Mouse (Mus musculus): Measurements from ENCODE around the gene Socs4.

Socs4 gene

DNA sequence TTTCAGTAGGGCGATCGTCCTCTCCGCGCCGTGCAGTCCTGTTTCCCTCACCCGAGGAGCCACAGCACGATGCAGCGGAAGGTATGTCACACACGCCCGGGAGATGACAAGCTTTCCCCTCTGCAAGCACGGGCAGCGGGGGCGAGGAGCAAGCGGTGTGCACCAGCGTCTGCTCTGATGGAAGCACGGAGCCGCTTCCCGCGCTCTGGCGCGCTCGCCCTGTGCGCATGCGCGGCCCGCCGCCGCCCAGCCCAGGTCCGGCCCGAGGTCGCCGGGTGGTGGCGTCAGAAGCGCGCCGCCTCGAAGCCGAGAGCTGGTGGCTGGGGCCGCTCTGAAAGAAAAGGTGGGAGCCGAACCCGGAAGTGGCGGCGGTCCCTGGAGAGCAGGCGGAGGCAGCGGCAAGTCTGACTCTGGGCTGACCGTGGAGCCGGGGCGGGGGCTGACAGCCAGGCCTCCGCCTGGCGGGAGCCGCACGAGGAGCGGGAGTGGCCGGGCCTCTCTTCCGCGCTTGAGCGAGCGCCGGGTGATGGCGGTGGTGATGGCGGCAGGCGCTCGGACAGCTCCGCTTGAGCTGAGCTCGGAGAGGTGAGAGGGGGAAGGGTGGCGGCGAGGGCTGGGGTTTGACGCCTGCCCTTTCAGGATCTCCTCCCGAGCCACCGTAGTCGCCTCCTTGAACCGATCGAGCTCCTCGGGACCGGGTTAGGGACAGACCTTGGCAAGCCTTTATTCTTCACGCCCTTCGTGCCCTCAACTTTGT is at the start of gene Socs4, which contains the start of gene Wdhd1:
Gene Socs4 (plus strand): TSS at position 295 of the 757 bp plus-strand sequence.
Gene Wdhd1 (minus strand): TSS at position 221 of the 757 bp plus-strand sequence.
- peak; percentile 84 for DNase-seq (ENCODE audit: low read depth, low spot score)

DNA sequence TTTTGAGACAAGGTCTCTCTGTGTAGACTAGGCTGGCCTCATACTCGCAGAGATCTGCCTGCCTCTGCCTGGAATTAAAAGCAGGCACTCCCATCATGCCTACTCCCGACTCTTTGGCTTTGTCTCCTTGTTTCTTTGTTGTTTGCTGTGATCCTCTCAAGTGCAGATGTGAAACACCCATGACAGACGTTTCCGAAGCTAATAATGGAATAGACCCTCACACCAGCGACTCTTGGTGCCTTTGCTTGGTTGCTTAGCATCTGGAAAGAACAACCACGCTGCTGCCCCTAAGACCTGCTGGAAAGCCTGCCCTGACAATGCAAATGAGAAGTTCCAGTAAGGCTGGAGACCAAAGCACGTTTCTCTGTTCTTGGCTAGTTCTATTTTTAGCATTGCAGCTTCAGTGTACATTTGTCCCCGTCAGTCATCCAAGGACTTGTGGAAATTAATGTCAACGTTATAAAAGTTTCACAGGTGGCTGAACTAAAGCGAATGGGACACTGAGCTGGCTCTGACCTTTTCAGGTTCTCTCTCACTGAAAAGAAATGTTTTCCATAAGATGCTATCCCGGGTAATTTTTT is 46.8 kb upstream of the Socs4 start:
- no peak for DNase-seq (ENCODE audit: low read depth, low spot score)

DNA sequence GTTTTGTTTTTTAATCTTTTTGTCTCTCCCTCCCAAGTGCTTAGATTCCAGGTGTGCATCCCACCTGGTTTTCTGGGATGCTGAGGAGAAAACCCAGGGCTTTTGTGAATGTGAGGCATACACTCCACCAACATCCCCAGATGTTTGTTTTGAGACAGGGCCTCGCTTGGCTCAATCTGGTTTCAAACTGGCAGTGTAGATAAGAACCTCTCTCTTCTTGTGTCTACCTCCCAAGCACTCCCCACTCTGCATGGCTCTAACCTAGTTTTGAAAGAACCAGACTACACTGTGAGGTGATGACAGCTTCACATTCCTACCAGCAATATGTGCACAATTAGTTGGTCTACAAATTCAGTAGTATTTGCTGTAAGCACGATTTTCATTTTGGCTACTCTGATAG is 43.1 kb upstream of the Socs4 start:
- peak; percentile 16 for DNase-seq (ENCODE audit: low read depth, low spot score)

DNA sequence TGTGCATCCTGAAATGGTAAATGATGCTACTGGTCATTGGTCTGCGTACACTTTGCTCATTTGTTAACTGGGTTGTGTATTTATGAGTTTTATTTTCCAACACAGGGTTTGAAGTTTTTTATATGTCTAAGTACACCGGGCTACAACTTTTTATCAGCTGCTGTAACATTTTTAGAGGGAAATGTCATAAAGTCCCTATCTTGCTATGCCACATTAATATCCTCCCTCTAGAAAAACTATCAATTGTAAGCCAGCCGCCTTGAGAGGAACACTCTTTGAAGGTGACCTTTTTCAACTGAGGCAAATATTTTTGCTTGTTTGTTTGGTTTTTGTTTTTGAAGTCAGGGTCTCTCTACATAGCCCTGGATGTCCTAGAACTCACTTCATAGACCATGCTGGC is 42.7 kb upstream of the Socs4 start:
- DNase-seq (ENCODE audit: low read depth, low spot score): no peak

DNA sequence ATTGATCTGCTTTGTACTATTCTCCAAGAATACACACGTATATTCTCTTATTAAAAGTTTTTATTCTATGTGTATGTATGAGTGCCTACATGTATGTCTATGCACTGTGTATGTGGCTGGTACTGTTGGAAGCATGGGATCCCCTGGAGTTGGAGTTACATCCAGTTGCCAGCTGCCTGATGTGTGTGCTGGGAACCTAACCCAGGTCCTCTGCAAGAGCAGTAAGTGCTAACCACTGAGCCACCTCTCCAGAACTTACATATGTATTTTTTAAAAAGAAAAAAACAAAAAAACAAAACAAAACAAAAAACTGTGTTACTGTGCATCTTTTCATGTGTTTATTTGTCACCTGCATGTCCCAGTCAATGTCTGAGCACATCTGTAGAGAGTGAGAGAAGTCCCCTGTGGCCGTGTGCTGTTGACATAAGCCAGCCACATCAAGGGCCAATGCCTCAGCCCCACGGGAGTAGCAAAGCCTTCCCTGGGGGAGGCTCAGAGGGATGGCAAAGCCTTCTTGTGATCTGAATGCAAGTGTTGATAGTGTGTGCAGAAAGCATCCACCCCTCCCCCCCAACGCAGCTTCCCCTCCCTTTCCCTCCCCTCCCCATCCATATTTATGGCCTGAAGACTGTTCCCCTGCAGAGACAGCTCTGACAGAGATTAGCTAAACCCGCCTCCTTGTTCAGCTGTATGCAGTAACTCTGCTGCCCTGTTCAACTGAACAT is 42.0 kb upstream of the Socs4 start:
- DNase-seq (ENCODE audit: low read depth, low spot score): no peak

DNA sequence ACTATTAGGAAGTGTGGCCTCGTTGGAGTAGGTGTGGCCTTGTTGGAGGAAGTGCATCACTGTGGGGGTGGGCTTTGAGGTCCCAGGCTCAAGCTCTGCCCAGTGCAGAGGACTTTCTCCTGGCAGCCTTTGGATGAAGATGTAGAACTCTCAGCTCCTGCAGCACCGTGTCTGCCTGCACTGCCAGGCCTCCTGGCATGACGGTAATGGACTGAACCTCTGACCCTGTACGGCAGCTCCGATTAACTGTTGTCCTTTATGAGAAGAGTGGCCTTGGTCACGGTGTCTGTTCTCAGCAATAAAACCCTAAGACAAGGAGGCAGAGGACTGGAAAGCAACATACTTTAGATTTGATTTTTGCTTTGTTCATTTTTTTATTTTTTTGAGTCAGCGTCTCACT is 40.2 kb upstream of the Socs4 start:
- no peak for DNase-seq (ENCODE audit: low read depth, low spot score)

DNA sequence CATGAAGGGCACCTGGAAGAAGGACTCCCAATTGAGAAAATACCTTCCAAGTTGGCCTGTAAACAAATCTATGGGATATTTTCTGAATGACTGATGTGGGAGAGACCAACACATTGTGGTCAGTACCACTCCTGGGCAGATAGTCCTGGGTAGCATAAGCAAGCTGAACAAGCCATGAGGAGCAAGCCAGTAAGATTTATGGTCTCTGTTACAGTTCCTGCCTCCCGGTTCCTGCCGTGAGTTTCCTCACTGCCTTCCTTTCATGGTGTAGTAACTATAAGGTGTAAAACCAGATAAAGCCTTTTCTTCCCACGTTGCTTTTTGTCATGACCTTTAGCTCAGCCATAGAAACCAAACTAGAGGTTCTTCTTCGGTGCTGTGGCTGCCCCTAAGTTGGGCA is 39.4 kb upstream of the Socs4 start:
- DNase-seq (ENCODE audit: low read depth, low spot score): no peak

DNA sequence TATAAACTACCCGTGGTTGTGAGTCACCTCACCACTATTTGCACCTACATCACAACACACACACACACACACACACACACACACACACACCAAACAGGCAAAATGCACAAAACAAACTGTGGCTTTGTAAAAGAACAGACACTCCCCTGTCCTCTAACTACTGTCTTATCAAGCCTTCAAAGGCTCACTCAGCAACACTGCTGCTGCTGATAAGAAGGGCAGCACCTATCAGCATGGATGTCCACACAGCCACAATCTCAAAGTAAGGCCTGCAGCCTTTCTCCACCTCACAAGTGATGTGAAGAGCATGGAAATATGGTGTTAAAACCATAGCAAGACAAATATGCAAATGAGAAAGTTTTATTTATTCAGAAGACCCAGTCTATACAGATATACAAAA is 36.1 kb upstream of the Socs4 start:
- DNase-seq (ENCODE audit: low read depth, low spot score): no peak

DNA sequence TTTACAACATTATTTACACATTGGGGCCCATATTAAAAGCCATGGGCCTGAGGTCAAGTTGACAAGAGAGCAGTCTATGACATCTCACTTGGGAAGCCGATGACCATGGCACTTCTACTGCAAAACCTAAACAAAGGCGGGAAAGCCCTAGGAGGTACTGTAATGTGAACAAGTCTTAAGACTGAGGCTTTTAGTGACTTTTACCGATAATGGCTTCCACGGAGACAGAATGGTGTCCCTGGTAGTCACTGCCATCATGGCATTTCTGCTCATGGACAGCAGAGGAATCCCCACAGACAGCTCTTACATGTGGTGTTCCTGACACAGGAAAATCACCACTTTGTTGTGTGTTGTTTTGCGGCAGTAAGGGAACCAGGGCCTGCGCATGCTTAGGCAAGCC is 35.7 kb upstream of the Socs4 start:
- no peak for DNase-seq (ENCODE audit: low read depth, low spot score)

DNA sequence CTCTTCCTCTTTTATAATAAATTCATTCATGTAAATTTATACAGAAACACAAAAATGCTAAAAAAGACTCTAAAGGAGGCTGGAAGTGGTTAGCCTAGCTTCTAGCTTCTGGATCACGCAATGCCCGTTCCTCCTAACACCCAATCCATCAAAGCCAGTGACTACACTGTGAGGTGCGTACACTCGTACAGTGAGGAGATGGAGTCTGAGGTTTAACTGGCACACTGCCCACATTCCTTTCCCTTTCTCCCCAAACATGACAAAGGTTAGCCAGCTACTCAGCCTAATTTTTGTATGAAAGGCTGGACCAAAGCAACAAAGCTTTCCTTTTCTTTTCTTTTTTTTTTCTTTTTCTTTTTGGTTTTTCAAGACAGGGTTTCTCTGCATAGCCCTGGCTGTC is 34.0 kb upstream of the Socs4 start:
- peak; percentile 93 for DNase-seq (ENCODE audit: low read depth, low spot score)

DNA sequence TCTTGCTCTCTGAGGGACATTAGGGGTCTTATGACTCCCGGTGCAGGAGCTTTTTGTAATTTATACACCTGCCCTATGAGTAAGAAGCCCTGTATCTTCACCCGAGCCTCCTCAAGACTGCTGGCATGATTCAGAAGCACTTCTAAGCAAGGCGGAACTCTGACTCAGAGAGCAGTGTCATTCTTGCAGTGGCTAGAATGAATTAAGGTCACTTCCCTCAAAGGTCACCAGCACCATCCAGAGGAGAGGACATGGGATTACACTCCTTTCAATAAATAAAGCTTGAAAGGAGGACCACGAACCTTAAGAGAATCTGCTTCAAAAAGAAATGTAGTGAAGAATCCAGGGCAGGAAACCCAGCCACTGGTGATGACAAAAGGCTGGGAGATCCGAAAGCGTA is 26.9 kb upstream of the Socs4 start:
- peak; percentile 72 for DNase-seq (ENCODE audit: low read depth, low spot score)

DNA sequence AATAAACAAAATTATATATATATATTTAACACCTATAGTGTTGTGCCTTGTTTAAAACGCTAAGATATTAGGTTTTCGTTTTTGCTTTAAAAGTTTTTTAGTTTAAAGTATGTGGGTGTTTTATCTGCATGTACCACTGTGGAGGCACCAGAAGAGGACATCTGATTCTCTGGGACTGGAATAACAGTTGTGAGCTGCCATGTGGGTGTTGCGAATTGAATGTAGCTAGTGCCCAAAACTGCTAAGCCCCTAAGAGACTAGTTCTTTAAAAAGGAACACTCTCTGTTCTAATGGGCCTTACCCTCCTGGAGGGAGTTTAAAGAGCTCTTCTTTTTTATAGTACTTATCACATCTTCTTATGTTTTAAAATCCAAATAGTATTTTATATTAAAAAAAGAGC is 11.9 kb upstream of the Socs4 start:
- no peak for DNase-seq (ENCODE audit: low read depth, low spot score)

DNA sequence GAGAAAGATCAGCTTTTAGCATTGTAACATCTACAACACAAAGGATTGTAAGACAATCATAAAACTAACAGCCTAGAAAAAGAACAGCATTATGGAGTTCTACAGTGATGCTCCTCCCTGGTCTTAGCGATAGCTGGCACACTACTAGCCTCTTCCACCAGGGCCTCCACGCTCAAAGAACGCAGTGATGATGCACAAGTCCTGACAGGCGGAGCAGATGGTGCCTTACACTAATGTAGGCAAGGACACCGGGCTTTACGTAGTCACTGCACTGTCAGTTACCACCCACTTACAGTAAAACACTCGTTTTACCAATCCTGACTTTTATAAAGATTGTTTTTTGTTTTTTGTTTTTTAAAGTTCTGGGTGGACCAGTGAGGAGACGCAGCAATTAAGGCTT is 10.9 kb upstream of the Socs4 start:
- DNase-seq (ENCODE audit: low read depth, low spot score): no peak

DNA sequence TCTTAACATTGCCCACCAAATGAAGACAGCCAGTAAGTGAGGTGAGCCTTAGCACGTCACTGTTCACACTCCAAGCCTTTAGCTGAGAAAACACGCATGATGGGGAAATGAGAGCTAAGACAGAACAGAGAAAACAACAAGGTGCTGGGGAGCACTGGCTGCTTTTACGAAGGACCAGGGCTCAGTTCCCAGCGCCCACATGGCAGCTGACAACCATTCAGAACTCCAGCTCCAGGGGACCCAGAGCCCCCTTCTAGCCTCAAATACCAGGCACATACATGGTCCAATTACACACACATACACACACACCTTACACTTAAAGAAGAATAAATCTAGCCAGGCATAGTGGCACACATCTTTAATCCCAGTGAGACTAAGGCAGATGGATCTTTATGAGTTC is 7.7 kb upstream of the Socs4 start:
- DNase-seq (ENCODE audit: low read depth, low spot score): no peak

DNA sequence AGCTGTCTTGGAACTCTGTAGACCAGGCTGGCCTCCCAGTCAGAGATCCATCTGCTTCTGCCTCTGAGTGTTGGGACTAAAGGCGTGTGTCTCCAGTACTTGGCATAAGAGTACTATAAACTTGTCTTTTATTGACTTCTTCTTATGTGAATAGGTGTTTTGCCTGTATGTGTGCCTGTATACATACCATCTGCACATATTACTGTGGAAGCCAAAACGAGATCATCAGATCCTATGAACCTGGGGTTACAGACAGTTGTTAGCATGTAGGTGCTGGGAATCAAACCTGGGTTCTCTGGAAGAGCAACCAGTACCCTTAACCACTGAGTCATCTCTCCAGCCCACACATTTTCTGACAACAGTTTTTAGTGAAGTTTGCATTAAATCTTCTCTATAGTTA is 7.0 kb upstream of the Socs4 start:
- DNase-seq (ENCODE audit: low read depth, low spot score): no peak

DNA sequence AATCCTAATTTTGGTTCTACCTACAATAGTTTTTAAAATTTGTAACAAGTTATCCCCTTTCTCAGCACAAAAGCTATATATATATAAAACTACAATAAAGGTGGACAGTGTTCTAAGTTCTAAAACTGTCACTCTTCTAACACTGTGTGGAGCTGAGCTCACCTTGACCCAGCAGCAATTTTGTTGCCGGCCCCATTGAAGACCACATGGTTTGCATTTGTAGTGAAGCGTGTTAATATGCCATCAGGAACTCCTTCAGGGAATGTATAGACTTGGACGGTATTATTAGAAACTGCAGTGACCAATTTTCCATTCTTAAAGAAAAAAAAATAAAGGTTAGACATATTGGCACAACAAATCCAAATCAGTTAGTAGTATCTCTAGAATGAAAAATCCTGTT is 3.0 kb upstream of the Socs4 start:
- no peak for DNase-seq (ENCODE audit: low read depth, low spot score)

DNA sequence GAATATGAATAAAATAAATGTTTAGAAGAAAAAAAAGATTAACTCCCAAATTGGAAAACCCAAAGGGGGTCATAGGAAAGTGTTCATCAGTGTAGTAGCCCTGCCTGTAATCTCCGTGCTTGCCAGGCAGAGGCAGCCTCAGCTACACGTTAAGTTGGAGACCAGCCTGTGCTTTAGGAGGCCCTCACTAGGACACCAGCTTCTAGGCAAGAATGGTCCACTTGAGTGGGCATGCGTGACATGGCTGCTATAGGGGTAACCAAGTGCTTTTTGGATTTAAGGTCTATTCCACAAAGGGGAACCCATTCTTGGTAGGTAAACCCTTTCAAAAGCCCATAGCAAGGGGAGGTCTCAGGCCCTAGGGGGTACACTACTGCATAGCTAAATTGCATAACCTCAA is 1.3 kb upstream of the Socs4 start:
- peak; percentile 33 for DNase-seq (ENCODE audit: low read depth, low spot score)

DNA sequence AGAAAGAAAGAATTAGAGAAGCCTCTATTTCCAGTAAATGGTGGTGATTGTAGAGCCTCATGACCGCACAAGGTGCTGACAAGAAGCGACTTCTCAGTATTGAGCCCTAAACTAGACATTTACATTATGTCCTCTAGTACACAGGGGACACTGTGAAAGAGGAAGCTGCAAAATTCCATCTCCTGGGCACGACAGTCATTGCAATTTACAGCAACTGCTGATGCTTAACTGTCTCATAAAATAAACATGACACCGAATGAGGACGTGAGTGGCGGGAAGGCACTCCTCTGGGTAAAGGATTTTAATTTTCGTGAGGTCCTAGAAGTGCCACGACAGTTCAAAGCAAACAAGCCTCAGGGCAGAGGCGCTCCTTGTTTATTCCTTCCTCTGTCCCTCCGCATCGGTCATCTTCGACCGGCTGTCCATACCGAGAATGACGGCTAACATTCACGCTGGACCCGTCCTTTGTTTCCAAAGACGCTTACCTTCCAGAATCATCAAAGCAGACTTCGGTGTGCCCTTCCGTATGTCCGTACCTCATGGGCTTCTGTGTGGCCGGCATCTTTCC is 611 bp upstream of the Socs4 start:
- DNase-seq (ENCODE audit: low read depth, low spot score): peak; percentile 28

DNA sequence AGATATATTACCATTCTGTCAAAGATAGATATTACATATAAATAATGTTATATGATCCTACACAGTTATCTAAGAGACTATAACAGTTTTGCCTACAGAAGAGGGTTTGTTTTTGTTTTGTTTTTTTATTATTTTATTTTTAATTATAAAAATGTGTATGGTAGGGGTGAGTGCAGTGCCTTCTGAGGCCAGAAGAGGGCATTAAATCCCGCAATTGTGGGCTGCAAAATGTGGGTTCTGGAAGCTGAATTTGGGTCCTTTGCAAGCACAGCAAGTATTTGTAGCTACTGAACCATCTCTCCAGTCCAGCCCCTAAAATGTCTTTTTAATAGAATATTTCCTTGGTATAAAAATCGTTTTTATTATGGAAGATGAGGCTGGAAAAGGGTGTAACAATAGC is 2.3 kb downstream of the Socs4 start:
- DNase-seq (ENCODE audit: low read depth, low spot score): peak; percentile 12

DNA sequence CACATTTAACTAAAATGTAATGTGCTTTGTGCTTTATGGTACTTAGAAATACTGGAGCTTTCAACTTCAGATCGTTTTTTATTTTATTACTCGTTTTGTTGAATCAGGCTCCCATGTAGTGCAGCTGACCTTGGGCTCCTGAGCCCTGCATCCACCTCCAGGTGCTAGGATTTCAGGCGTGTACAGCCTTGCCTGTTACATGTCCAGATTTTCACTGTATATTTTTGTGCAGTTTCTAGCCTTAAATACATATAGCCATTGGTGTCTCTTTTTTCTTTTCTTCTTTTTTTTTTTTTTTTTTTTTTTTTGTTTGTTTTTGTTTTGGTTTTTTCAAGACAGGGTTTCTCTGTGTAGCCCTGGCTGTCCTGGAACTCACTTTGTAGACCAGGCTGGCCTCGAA is 4.8 kb downstream of the Socs4 start:
- DNase-seq (ENCODE audit: low read depth, low spot score): no peak

DNA sequence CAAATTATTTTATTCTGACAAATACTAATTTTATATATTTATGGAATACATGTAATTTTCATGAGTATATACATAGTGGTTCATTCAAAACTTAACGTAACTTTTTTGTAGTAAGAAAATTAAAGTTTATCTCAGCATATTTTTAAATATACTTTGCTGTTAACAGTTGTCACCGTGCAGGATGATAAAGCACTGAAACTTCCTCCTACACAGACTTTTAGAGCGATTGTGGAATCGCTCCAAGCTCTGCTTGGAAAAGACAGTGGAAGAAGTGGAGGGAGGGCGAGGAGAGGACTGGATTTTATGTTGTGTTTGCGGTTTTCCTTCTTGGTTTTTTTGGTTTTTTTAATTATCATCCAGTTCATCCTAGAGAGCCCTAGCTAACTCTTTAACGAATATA is 6.8 kb downstream of the Socs4 start:
- no peak for DNase-seq (ENCODE audit: low read depth, low spot score)

DNA sequence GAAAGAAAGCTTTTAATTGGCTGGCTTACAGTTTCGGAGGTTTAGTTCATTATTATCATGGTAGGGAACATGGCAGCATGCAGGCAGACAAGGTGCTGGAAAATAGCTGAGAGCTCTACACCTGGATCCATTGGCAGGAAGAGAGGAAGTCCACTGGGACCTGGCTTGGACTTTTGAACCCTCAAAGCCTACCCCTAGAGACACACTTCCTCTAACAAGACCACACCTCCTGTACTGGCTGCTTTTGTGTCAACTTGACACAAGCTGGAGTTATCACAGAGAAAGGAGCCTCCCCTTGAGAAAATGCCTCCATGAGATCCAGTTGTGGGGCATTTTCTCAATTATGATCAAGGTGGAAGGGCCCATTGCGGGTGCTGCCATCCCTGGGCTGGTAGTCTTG is 8.5 kb downstream of the Socs4 start:
- no peak for DNase-seq (ENCODE audit: low read depth, low spot score)

DNA sequence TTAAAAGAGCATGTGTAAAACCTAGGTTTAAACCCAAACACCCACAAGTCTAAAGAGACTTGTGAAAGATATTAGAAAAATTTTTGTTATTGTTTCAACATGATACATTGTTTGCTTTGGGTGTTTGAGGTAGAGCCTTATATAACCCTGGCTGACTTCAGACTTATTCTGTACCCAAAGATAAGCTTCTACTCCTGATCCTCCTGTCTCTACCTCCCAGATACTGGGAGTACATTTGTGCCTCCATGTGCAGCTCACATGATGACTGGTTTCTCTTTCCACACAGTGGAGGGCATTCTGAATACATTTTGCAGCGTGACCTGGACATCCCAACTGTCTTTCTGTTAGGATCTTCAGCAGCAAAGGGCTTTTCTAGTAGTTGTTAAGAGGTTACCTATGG is 9.5 kb downstream of the Socs4 start:
- no peak for DNase-seq (ENCODE audit: low read depth, low spot score)
